Mouse (Mus musculus) mouse trophoblast stem cell (cell line): ENCODE measurements at regions not wholly inside any gene's neighbourhood (a gene's known extent, or its start where the extent isn't known, plus 50 kb on each side); places are given as distances from the start of the nearest gene placed in this dataset.

ENCODE experiments used
- in situ Hi-C, 2 experiments: fragments of 300-500 bp; cut with MseI, MboI; formaldehyde crosslinking; loops; 2 replicates in 1 of 2; 3 replicates in 1 of 2; pipeline ENCODE4 v1.15.1; 2025

DNA sequence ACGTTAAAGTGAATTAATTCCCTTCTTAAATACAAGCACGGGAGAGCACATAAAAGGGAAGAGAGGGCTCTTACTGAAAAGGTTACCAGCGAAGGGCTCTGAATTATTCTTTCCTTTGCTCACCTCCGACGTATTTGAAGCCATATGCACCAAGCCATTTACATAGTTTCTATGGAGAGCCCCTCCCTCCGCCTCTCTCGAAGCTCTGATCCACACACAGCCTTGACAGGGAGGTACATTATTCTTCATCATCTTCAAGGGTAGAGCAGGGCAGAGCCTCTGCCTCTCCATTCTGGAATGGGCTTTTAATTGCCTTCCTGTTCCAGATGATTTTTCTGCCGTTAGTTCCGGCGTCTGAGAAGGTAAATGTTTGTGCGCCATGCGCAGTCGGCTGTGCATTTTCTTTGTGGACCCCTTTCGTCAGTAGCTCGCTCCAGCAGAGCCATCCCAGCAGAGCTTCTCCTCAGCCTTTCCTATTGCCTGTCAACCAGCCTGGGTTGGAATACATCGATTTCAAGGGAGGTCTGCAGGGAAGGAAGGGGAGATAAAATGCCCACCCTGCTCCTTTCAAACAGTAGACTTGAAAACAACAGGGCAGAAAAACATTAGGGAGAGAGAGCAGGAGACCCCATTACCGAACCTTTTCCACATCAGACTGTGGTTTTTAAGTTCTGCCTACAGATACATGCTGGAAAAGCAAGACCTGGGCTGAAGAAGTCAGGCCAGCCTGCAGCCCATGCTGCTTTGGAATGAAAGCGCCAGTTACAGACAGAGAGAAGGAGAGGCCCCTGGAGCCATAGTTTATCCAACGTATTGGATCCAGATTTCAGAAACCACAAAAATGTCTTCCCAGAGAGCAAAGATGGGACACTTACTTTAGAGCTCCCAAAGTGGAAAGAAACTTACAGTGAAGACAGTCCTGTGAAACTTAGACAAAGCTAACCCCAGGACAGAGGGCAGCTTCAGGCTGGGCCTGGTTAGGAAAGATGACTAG is 124.1 kb downstream of the Edn3 start:
- in situ Hi-C loops = no loop called here

- in situ Hi-C loops = no loop called here
Measured at GRCm38 (mm10) chr2:174892658-174893057, 117.4 kb upstream of the Gm14444 start.

DNA sequence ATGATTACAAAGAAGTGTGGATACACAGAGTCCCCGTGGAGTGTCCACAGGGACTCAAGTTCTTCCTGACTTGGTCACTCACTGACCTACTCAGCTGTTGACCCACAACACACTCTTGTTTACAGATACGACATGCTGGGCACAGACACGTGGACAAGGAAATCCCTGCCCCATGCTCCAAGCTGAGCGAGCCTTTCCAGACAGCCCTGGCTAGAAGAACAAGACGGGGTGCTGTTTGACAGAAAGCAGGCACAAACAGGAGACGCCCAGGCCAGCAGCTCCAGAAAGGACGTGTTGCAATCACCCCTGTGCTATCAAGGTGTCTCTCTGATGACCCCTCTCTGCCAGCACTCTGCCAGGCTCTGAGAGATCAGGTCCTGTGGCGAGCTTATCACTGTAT is 112.6 kb upstream of the Gm14444 start:
- in situ Hi-C loops = no loop called here

DNA sequence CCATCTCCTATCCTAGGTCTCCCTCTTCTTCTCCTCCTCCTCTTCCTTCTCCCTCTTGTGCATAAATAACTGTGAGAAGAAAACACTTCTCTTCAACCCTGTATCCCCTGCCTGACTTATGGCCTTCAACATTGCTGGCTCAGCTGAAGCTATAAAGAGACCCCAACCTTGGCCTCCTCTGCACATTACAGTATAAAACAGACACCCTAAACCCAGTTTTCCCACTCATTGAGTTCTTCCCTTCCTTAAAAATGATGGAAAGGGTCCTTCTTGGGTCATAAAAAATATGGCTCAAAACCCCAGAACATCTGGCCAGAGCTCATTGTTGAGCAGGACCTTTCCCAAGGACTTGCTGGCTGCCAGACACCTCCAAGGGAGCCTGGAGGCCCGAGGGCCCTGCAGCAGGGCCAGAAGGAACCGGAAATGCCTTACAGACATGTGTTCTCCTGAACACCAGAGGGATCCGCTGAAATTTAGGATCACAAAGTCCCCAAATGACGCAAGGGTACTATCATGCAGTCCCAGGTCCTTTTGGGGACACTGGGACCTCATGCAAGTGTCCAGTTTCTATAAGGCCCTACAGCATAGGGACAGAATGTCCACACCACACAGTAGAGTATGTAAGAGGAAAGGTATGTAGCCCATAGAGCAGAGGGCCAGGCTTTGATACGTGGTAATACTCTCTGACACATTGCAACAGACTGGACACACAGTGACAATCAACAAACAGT is 109.9 kb upstream of the Gm14444 start:
- in situ Hi-C loops = no loop called here

- in situ Hi-C loops = no loop called here
Measured at GRCm38 (mm10) chr2:174900671-174900991, 109.4 kb upstream of the Gm14444 start.

GRCm38 (mm10) chr2:174901801-174902200 is 108.2 kb upstream of the Gm14444 start:
- in situ Hi-C loops = no loop called here

- in situ Hi-C loops = no loop called here
Measured at GRCm38 (mm10) chr2:174903627-174904026, 106.4 kb upstream of the Gm14444 start.

DNA sequence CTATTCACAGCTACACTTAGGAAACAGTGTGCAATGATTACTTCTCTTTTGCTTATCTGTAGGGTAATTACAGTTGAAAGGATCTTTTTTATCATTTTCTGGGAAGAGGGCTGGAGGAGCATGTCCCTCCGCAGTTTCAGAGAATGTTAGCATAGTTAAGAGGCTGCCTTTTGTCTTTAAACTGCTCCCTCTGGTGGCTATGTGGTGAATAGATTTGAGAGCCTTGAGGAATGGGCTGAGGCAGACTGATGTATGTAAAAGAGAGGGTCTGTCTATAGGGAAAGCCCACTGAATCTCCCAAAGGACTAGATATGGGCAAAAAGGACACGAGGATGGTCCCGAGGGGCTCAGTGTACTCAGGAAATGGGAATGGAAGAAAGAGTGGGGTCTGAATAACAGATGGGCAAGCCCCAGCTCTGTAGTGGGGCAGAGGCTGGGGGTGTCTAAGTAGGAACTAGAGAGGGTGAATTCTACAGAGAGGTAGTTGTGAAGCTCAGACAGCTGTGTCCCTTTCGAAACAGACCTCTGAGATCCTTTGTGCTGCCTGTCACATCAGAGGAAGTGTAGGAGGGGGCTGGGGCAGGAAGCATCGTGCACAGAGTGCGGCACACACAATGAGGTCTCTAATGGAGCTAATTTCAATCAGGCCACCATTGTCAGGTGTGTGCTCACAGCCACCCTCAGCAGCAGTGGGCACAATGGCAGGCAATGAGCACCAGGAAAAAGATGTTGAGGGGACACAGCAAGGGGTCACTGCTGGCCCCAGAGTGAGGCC is 104.0 kb upstream of the Gm14444 start:
- in situ Hi-C loops = no loop called here

GRCm38 (mm10) chr2:174917146-174917905 is 92.7 kb upstream of the Gm14444 start:
- in situ Hi-C loops = no loop called here

DNA sequence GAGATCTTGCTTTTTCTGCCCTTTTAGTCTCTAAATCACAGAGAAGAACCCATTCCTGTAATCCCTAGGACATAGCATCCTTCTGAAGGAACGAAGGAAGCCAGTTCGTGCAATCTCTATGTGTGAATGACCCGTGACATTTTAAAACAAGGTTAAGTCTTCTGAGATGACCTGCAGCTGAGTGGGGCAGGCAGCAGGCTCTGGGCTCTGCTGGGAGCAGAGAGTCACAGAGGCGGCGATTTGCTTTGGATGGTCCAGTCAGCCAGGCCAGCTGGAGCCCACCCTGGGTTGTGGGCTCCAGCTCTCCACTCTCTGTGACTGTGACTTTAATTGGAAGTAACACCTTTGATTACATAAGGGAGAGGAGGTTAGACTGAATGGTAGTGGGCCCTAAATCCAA is 92.1 kb upstream of the Gm14444 start:
- in situ Hi-C loops = no loop called here

GRCm38 (mm10) chr2:174922208-174922607 is 87.8 kb upstream of the Gm14444 start:
- in situ Hi-C loops = no loop called here

DNA sequence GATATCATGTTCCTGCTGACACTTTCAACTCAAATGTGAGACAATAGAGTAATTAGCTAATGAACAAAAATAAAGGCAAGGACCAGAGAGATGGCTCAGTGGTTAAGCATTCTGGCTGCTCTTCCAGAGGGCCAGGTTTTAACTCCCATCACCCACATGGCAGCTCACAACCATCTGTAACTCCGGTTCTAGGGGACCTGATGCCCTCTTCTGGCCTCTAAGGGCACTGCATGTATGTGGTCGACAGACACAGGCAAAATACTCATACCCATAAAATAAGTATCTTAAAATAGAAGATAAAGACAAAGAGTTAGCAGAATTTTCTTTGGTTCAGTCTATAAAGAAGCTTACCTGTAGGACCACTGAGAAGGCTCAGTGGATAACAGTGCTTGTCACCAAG is 80.3 kb upstream of the Gm14444 start:
- in situ Hi-C loops = no loop called here

- in situ Hi-C loops = no loop called here
Measured at GRCm38 (mm10) chr2:174932137-174933012, 77.7 kb upstream of the Gm14444 start.

DNA sequence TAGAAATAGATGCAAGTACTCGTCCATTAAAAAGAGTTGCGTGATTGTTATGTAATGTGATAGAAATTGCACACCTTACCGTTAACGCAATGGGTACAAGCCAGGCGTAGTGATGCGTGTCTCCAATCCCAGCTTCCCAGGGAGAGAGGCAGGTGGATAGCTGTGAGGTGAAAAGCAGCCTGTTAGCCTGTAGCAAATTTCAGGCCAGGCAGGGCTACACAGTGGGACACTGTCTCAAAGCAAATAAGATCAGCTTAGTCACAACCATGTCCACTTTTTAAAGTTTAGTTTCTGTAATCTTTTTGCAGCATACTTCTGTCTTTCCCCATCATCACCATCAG is 77.1 kb upstream of the Gm14444 start:
- in situ Hi-C loops = no loop called here

DNA sequence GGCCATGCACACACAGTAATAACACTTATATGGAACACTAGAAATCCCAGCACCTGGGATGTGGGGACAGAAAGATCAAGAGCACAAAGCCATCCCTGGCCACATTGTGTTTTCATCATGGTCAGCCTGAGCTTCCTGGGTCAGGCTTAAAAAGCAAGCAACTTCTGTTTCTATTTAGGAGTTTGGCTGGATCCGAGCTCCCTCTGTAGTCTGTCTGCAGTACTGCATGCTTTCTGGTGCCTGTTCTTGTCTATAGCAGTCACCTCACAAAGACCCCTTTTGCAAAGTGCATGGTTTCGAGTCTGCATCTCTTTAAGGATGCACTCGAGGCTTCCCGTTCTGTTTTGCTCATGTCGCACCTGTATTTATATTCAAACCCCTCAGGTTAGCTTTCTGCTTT is 73.4 kb upstream of the Gm14444 start:
- in situ Hi-C loops = no loop called here

- in situ Hi-C loops = no loop called here
Measured at GRCm38 (mm10) chr2:174937930-174938329, 72.1 kb upstream of the Gm14444 start.

- in situ Hi-C loops = no loop called here
Measured at GRCm38 (mm10) chr2:174942221-174942620, 67.8 kb upstream of the Gm14444 start.

DNA sequence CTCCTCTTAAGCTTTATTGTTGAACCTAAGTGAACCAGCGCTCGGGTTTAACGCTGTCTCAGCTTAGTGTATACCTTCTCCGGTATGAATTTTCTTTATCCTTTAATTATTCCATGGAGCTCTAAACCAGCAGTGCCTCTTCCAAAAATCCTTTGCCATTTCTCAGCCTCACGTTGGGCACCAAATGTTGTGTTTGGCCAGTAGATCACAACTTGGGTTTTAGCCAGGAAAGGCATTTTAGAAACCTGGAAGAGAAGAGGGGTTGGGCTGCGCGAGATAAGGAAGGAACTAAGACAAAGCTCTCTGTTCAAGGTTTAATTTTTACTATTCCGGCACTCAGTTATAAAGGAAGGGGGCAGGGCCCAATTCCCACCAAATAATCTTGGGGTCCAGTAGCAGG is 61.9 kb upstream of the Gm14444 start:
- in situ Hi-C loops = no loop called here
